Mouse (Mus musculus) layer of hippocampus, postnatal 25 days (tissue): ENCODE data around the gene Fam160b1. TPM values are rescaled to one million over a fixed set of nuclear protein-coding genes. Genes with fewer than 3 reads are reported as not detected.

Experiments used
- DNase-seq, 2 experiments: peaks; one replicate each; pipeline ENCODE4 v3.0.0; 2022; ENCODE audit warnings: mixed read lengths in 2 of 2, low spot score in 1 of 2; ENCODE audit errors: extremely low spot score in 1 of 2
- total RNA-seq, 2 experiments: library from RNA; stranded (reverse); gene quantifications; 2 replicates each; pipeline ENCODE4 v1.2.3; 2021

The Fam160b1 gene
- total RNA-seq, result 10 to 100 TPM; 21.1 to 21.7 TPM

DNA sequence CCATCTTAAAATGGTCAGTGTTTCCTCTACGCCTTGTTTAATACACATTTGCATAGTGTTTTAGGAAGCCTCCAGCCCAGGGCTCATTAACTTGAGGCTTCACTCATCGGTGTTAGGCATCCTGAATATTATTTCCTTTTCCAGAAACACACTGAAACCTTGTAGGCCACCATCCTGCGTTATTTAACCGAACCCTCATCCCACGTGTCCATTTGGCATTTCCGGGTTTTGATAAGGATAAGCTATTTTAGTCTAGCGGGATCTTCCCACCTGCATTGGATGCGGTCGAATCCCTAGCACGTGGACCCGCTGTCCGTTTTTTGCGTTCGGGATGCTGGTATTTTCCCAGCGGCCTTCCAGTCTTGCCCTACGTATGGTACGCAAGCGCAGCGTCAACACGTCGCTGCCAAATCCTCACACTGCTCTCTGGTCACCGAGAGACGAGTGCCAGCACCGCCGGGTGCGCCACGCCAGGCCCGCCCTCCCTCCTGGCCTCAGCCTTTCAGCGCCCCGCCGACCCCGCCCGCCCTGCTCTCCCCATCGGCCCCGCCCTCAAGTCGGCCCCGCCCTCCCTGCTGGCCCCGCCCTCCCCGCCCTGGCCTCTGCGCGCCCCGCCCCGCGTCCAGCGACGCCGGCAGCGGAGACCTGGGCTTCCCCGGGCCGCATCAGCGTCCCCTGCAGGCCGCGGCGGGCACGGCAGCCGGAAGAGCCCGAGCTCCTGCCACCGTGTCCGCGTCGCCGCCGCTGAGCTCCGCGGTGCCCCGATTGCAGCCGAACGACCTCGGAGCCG, at the start of gene Fam160b1:
Gene Fam160b1, plus strand, starts transcription at position 340 of the 790 bp plus-strand sequence.
- DNase-seq, result peak; percentile 92

GRCm38 (mm10) chr19:57313226-57313625, 47.3 kb upstream of the Fam160b1 start:
- no peak for DNase-seq

GRCm38 (mm10) chr19:57313891-57314345, 46.6 kb upstream of the Fam160b1 start:
- DNase-seq, result no peak

DNA sequence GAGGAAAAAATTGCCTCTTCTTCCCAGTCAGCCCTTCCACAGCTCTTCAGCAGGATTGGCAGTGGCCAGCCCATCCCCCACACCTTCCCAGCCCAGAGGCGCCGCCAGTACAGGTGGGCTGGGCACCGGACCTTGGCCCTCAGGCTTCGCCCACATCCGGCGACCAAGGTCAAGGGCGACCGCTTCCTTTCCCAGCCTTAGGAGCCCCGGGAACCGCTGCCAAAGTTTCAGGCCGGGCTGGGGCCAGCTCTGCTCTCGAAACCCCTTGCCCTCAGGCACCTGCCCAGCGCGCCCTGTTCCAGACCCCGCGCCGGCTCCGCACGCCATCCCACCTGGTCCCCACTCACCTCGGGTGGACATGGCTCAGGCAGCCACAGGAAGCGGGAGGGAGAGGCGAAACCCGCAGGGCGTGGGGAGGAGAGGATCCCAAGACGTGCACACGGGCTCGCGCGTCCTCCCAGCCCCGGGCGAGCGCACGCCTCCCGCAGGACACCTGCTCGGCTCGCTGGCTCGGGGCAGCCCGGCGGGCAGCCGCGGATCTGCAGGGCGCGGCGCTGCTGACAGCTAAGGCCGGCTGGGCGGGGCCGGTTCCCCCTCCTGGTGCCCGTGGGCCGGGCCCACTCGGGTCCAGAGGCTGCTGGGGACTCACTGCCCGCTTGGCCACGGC, 46.0 kb upstream of the Fam160b1 start, which contains the start of gene Ablim1:
Gene Ablim1, minus strand, starts transcription at position 574 of the 667 bp plus-strand sequence.
- peak; percentile 29 to 46 for DNase-seq

DNA sequence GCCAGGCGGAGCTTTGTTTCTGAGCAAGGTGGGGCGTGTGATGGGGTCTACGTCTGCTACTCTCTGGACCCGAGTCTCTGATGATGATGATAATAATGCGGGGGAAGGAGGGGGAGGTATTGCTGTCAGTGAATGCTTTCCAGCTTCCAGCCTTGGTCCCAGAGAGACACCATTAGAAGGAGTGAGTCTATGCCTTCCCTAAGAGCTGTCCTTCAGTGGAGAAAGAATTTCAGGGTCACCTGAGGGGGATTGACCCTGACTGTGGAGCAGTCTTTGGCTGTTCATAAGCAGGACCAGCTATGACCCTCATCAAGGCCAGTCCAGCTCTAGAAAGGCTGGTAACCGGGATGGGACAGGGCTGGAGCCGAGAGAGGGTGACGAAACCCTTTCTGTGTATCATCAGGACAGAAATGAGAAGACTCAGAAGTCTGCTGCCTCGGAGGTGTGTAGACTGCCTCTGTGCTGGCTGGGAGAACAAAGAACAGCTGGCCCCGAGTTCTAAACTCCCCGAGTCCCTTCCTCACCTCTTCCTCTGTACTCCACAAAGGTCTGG, 45.4 kb upstream of the Fam160b1 start:
- no peak for DNase-seq

GRCm38 (mm10) chr19:57316597-57316996, 43.9 kb upstream of the Fam160b1 start:
- DNase-seq, result no peak

DNA sequence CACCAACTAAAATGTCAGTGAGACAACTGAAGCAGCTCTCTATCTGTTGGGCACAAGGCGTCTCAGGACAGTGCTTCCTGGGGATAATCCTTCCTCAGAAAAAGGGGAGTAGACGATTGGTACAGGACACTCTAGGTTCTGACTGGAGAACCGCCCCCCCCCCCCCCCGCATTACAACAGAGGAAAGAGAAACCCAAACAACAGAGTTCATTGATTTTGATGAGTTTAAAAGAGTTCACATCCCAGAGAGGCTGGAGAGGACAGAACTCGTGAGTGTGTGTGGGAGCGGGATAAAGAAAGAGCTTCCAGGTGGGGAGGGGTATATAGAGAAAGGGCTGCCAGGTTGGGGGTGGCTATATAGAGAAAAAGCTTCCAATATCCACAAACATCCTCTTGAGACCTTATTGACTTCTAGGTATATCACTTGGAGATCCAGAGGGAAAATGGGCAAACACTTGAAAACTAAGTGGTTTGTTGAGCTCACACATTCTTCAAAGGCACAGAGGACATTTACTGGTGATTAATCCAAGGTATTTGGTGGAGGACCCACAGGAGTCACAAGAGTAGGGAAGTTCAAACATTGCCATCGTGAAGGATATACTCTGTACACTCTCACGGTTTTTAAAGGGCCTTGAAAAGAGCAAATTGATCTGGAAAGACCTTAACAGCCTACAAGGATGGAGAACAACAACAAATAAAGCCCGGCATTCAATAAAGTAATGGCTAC, 39.7 kb upstream of the Fam160b1 start:
- no peak for DNase-seq

- no peak for DNase-seq
Measured at GRCm38 (mm10) chr19:57321839-57322238, 38.6 kb upstream of the Fam160b1 start.

DNA sequence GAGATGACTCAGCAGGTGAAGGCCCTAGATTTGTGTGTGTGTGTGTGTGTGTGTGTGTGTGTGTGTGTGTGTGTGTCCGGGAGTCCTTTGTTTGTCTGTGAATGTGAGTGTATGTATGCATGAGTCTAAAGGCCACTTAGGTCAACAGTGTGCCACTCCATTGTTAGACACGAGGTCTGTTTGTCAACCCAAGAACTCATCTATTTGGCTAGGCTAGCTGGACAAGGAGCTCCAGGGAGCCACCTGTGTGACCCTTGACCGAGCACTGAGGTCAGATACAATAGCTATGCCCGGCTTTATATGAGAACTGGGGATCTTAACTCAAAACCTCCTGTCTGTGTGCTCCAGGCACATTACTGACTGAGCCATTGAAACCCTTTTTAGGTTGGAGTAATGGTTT, 38.0 kb upstream of the Fam160b1 start:
- no peak for DNase-seq

DNA sequence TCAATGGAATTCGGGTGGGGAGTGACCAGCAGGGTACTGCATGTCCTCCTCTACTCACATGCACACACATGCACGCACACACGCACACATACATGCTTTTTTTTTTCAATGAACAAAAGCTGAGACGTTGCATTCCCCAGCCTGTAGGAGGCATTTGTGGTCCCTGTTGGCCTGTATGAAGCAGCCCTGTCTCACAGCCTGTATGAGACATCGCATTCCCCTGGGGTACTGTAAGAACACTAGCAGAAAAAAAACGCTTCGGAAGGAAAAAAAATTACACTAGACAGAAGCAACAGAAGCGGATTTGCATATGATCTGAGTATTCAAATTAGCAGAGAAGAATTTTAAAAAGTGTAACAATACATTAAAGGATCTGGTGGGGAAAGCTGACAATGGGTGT, 37.4 kb upstream of the Fam160b1 start:
- no peak for DNase-seq

- DNase-seq, result peak; percentile 51 to 93
Measured at GRCm38 (mm10) chr19:57325748-57326300, 34.7 kb upstream of the Fam160b1 start.

- no peak for DNase-seq
Measured at GRCm38 (mm10) chr19:57327679-57328078, 32.8 kb upstream of the Fam160b1 start.

DNA sequence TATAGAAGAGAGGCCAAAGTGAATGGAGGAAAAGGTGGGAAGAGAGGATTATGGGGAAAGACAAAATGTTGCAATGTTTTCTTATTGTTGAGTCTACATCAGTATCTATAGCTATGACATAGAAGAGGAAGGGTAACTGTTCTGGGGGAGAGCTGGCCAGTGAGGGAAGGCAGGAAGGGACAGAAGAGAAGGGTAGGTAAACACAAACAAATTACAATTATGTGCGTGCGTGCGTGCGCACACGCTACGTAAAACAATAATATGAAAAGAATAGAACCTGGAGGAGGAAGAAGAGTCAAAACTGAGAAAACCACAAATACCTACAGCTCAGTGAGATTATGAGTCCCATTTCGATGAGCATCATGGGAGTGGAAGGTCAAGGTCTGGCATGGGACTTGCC, 32.2 kb upstream of the Fam160b1 start:
- DNase-seq, result no peak

DNA sequence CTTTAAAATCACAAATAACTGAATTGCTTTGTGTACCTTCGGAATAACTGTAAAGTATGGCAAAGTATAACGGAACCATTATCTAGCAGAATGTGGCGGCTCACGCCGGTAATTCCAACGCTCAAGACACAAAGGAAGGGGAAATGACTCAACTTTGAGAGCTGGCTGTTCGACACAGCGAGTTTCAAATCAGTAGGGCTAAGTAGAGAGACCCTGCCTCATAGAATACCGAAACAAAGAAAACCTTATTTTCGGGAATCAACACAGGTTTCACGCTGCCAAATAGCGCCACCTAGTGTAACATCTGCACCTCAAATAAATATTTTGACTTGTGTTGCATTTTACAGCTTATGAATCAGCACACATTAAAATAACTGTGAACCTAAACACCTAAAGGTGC, 31.7 kb upstream of the Fam160b1 start:
- peak in 1 of 2 experiments; percentile 51 for DNase-seq

GRCm38 (mm10) chr19:57330309-57330708, 30.2 kb upstream of the Fam160b1 start:
- no peak for DNase-seq

GRCm38 (mm10) chr19:57331237-57331636, 29.2 kb upstream of the Fam160b1 start:
- DNase-seq, result no peak

DNA sequence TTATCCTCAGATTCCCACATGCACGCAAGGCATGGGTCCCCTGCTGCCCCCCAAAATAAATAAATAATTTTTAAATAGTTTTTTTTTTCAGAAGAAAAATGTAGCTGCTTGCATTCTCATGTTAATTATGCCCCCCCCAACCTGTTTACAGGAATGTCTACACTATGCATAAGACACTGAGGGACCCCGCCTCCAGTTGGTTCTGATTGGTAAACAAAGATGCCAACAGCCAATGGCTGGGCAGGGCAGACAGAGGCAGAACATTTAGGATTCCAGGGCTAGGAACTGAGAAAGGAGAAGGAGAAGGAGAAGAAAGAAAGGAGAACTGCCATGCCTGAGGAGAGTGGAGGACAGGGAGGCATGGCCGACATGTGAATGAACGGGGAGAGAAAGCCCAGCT, 27.1 kb upstream of the Fam160b1 start:
- no peak for DNase-seq

- DNase-seq, result no peak
Measured at GRCm38 (mm10) chr19:57335135-57335534, 25.3 kb upstream of the Fam160b1 start.

DNA sequence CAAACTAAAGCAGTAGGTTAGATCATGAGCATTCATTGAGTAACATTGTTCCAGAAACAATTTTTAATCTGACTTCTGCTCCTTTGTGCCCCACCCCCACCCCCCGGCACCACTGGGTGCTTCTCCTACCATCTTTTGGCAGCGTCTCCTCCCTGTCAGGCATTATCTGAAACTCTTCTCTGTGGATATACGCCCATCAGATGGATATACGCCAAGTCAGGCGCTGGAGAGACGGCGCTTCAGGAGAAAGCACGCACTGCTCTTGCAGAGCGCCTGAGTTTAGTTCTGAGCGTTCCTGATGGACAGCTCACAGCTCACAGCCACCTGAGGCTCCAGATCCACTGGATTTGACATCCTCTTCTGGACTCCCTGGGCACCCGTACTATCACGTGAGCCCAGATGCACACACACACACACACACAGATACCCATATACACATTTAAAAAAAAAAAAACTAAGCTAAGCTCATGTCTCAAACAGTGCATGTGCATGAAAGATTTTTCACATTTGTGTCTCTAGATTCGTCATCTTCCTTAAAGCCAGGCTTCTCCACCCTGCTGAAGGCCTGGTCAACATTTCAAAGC, 21.1 kb upstream of the Fam160b1 start:
- DNase-seq, result no peak
